Mouse (Mus musculus) urinary bladder, postnatal 36 days (tissue): Measurements from ENCODE around the gene Skint7.
"Not testable (repeated sequence)": the region's sequence is repeated elsewhere in the genome, so short reads cannot be mapped to it uniquely, and the experiment has no call there.

Experiments used
- DNase-seq, 2 experiments: peaks; one replicate each; pipeline ENCODE4 v3.0.0; 2022; ENCODE audit warnings: low spot score in 2 of 2, mixed read lengths in 1 of 2

Skint7 gene

DNA sequence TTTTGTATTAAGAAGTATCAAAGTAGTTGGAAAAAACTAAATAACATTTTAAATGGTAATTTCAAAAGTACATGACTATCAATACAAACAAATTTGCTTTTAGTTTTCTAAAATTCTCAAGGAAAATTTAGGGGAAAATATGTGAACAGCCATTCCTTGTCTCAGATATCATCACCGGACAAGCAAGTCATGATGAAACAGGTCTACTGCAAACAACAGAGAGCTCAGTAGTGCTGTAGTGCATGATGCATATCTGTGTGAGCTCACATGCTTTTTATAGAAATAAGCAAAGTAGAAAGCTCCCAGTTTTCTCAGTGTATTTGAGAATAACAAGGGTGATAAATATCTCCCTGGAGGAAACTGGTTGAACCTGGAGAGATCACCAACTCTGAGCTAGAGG, at the start of gene Skint7:
TSS of gene Skint7 (plus strand) at position 301 of the 400 bp plus-strand sequence.
- DNase-seq, result no peak

DNA sequence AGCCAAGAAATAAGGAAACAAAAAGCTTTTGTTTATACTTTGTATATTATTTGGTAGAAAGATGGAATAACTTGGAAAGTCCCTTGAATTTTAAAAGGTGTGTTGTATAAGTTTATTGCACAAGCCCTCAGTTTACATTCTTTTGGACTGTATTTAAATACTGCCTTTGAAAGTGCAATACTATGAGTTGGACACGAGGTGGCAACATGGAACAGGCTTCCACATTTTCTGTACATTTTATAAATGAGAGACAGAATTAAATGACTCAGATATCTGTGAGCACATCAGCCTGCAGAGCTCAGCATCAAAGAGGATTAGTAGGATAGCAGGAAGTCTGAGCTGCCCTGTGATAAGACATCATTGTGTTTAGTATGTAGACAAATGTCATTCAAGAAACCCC, 11.4 kb upstream of the Skint7 start:
- DNase-seq, result no peak

DNA sequence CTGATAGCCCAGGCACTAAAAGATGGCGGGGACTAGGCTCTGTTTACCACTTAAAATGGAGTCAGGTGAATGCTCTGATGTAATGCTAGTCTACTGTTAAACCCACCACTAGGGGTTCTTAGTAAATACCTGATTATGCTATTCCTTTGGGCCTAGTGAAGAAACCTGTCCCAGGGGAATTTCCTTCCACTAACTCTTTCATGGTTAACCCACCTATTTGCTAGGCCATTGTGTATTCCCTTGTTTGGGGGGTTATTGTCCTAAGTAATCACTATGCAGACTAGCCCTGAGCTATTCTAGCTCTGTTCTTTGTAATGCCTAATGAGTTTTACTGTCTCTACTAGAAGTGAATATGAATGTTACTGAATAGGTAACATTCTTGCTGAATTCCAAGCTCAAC, 9.5 kb upstream of the Skint7 start:
- not testable (repeated sequence) for DNase-seq

DNA sequence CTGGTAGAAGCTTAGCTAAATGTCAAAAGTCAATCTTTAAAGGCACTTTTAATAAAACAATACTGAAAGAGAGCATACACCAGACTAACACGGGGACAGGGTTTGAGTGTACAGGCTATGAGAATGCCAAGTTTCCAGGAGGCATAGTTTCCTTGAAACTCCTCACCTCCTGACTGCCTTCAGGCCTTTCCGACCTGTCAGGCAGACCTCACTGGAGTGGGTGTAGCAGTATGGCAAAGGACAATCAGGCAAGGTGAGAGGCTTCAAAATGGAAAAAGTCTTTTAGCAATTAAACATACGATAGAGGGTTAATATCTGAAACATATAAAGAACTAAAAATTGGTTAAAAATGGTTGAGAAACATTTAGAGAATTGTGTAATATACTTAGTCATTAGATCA, 9.1 kb upstream of the Skint7 start:
- no peak for DNase-seq

DNA sequence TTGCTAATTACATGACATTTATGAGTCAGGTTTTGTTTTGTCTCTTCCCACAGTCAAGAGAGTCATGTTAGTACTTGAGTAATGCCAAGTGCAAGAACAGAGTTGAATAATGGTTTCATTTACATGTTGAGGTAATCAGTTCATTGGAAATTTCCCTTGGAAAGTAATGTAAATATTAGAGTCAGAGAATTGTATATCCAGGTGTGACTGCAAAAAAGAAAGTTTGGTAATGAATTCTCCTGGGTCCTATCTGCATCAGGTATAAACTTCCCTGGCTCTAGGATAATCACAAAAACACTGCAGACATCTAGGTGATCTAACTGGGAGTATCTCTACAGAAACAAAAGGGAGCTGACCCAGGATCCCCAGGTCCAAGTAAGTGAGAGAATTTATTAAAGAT, 33.2 kb downstream of the Skint7 start, which contains the start of gene Skint1:
TSS of gene Skint1 (plus strand) at position 301 of the 400 bp plus-strand sequence.
- DNase-seq, result no peak
